Mouse (Mus musculus) urinary bladder, postnatal 10 days (tissue): ENCODE measurements around the gene Slc8a1.

Source experiments
- DNase-seq: peaks from one replicate; pipeline ENCODE4 v3.0.0; 2022; ENCODE audit warnings: low spot score

Gene Slc8a1

DNA sequence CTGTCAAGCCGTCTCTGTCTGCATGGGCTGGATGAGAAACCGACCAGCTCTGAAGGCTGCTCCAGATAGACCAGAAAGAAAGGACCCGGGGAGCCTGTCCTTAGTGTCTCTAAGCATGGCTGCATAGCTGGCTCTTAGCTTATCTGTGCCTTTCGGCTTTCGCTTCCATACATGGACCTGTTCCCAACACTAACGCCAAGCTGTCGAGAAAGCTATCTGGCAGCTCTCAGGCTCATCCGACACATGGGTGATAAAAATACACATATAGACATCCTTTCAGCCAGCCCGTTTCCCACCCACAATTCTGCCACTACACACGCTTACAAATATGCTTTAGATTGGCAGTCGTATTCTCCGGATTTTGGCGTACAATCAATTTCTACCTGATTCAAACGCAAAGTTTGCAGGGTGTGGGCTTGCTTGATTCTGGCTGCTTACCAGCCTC lies at the start of gene Slc8a1:
Slc8a1 (minus strand) TSS at position 67 of the 445 bp plus-strand sequence.
- no peak for DNase-seq

DNA sequence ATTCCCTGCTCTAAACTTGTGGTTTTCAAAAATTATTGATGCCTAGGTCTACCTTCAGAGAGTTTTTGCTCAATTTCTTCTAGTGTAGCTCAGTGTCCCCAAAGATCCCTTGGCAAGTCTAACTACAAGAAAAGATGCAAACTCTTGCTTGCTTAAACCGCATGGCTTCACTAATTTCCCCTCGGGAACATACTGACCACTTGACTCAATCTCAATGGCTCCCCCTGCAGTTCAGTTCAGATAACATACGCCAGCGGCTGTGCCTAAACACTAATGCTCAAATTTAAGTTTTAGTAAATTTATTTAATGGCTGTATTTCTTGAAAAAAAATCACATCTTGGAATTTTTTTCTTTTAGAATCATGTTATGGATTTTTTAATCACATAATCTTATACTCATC lies 49.2 kb upstream of the Slc8a1 start:
- DNase-seq: no peak

DNA sequence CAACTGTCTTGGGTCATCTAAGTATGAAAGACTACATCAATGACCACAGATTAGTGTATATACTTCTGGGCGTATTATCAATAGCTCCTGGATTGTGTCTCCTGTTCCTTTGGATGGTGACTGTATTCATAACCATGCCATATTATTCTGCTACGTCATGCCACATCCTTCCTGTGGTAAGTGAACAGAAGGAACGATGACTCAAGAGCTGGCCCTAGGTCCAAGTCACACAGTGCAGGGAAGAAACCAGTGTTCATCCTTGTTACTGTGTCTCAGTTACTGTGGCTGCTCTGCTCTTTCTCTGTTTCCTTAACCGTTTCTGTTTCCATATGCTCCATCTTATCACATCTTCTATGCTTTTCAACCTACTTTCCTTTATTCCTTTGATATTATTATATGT lies 44.1 kb upstream of the Slc8a1 start:
- no peak for DNase-seq

DNA sequence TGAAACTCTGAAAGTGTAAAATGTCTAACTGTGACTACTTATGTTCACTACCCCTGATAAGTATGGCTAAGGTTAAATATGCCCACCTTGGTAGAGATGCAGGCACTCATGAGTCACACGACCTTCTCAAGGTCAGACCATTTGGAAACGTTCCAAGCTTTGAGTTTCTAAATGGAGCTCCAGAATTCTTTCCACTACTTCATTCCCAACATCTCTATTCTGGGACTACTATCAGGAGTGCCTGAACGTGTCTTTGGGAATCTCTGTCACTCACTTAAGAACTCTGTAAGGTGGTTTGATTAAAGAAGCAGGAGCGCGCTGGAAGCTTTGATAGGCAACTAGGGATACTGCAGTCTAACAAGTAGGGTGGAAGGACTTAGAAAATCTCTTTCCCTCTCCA lies 43.3 kb upstream of the Slc8a1 start:
- no peak for DNase-seq

DNA sequence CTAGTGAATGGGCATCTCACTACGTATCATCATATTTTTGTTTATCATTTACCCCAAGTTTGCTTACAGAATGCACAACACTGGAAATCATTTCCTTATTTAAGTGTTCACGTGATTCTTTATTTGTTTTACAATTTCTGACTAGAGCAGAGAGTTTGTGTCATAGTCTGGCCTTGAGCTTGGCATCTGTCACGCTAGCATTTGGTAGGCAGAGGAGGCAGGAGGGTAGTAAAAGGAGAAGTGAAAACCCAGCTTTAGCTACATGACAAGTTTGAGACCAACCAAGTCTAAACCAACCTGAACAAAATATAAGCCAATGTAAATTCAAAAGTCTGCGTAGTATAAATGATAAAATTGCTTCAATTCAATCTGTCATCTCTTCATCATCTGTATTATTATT lies 41.7 kb upstream of the Slc8a1 start:
- DNase-seq: no peak

DNA sequence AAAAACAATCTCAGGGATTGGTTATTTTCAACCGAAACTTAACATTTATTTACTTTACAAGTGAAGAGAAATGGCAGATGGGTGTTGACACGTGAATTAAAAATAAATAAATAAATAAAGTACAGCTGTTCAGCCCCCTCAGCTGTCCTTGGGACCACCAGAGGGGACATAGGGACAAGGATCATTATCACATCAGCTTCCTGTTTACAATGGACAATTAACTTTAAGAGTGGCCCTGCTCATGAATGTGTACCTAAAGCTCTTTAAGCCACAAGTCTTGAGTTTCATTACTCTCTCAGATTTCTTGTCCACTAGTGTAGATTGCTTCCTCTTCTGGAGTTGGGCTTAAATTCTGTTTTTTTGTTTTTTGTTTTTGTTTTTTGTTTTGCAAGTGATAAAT lies 12.5 kb upstream of the Slc8a1 start:
- DNase-seq: no peak

DNA sequence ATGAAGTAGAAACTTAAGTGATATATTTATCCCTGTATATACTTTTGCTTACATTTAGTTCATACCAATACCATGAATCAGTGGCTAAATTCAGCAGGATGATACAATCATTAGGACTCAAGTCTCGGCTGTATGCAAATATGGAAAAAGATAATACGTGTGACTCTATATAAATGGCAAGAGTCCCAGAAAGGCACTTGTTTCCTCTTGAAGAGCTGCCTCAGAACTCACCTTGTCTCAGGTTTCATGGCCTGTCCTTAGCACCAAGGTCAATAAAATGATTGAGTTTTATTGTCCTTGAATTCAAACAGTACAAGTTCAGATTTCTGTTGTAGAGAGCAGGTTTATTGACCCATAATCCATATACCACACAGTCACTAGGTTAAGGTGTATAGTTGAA lies 4.9 kb upstream of the Slc8a1 start:
- no peak for DNase-seq

DNA sequence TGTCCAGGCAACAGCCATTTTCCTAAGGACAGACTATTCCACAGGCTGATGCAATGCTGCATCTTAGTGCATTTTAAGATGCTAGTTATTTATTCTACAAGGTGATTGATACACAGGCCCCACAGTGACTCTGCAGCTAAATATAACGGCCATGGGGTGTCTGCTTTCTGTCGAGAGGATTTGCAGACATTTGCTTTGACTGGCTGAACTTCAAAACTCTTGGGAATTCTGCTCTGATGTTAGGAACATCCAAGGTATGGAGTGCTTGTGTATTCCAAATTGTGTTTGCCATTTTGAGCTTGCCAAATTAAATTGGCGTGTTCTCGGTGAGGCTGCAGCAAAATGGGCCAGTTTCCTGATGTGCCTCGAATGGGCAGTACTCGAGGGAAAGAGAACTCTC lies 2.4 kb upstream of the Slc8a1 start:
- DNase-seq: no peak

DNA sequence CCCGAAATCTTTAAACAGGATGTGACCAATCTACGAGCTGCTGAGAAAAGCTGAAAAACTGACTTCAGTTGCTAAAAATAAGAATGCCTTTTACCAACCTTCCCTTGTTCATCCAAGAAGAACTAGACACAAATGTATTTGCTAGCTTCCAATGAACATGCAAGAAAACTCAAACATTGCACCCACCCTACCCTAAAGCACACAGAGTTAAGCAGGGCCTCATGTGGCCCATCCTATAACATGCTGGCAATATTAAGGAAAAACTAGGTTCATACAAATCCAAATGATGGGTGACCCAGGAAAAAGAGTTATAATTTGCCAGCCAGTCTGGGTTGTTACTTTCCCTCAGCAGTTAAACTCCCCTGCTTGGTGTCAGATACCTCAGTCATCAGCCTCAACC lies 398 bp downstream of the Slc8a1 start:
- DNase-seq: no peak

DNA sequence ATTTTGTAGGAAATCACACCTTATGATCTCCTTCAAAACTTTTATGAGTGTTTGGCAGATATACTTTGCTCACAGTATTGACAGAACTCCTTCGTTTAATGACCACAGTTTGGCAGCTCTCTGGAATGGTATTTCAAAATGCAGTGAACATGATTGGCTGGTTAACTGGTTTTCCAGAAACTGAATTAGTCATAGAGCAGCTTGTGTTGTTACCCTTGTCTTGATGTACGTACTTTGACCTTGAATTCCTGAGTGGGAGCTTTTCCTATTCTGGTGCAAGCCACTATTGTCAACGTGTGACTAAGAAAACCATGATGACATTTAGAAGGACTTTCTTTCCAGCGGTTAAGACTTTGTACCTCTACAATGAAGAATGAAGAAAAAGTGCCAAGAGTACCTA lies 868 bp downstream of the Slc8a1 start:
- no peak for DNase-seq

DNA sequence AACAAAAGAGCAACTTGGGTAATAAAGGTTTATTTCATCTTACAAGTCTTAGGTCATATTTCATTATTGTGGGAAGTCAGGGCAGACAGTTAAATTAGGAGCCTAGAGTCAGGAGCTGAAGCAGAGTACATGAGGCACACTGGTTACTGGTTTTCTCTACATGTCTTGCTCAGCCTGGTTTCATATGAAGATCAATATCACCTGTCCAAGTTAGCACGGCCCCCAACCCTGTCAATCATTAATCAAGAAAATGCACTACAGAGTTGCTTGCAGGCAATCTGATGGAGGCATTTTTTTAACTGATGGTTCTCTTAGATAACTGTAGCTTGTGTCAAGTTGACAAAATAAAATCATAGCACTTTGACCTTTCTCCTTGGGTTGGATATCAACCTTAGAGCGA lies 2.6 kb downstream of the Slc8a1 start:
- DNase-seq: no peak

DNA sequence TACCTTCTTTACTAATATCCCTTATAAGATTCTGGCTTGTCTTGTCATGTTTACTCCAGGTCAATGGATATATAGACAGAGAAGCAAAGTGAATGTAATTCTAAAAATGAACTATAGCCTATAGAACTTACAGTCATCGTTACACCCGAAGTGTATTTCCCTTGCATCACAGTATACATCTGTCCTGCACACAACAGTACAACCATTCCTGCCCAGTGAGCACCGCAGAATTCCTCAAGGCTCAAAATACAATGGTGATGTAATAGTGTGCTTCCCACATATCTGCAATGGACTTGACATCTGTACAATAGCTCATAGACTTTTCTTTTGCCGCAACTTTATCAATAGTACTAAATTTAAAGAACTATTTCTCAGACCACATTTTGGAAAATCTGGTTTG lies 8.3 kb downstream of the Slc8a1 start:
- DNase-seq: no peak

DNA sequence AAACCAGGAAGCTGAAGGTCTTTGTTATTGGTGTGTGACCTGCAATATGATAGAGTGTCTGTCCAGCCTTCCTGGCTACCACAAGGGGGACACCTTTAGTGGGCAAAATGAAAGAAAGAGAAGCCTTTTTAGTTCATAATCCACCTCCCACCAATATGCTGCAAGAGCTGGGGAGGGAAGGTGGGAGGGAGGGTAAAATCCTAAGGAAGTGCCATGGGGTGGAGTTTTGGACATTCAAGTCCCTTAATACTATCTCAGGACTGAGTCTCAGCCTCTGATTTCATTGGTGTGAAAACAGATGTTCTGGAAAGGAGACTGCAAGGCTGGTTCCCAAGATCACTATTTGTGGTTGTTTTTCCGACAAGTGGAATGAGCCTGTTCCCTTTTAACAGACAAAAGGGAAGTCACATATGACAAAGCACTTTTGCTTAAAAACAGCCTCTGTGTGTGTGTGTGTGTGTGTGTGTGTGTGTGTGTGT lies 25.9 kb downstream of the Slc8a1 start:
- DNase-seq: no peak

DNA sequence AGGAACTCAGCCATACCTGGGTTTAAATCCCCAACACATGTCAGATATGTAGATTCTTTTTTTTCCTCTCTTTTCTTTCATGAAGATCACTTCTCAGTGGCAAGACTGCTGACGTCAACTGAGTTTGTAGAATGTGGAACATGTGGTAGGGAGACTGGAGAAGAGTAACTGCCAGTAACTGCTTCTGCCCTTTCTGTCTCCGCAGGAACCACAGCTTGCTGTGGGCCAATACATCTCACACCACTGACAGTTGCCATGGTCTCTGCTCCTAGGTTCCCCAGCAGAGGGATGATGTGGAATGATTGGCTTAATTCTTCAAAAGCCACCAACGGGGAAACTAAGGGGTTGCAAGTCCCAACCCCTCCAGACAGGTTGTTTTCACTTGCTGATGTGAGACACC lies 33.4 kb downstream of the Slc8a1 start:
- DNase-seq: no peak

DNA sequence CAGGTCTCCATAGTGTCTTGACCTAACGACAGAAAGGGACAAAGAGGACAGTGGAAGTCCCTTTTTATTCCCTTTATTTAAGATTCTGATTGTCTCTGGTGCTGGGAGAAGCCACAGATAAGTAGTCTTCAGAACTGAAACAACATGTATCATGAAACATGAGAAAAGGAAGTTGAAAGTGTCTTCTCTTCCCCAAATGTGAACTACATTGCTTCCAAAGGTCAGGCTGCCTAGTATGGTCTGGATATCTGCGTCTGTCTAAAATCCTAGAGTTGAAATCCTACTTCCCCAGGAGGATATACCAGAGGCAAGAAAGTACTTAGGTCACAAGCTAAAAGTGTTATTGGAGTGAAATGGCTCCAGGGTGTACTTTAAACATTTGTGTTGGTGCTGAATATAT lies 34.9 kb downstream of the Slc8a1 start:
- DNase-seq: no peak

DNA sequence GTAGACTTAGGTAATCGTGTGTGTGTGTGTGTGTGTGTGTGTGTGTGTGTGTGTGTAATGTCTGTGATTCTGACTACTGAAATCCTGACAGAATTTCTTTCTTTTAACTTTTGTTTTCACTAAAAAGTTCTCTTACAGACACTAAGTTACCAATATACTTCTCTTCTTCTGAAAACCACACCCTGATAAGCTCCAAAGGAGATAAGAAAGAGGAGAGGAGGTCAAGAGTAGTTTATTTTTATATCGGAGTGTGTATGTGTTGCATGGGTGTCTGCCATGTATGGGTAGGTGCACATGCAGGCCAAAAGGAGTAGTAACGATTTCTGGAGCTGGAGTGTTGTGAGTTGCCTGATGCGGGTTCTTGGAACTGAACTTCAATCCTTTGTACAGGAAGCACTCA lies 36.5 kb downstream of the Slc8a1 start:
- no peak for DNase-seq

DNA sequence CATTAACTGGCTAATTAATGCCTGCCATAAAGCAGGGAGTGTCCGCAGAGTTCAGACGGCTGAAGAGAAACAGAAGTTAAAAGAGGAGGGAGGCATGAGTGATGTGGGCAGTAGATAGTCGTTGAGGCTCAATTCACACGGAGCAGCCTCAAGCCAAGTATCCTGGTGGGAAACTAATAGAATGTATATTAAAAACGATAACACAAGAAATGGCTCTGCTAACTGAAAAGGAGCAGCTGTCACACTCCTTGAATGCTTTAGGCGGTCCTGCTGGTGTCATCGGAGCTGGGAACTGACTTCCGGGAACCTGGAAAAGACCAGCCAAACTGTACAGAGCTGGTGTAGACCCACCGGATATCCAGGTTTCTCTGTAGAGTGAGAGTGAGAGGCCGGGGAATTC lies 39.4 kb downstream of the Slc8a1 start:
- no peak for DNase-seq

DNA sequence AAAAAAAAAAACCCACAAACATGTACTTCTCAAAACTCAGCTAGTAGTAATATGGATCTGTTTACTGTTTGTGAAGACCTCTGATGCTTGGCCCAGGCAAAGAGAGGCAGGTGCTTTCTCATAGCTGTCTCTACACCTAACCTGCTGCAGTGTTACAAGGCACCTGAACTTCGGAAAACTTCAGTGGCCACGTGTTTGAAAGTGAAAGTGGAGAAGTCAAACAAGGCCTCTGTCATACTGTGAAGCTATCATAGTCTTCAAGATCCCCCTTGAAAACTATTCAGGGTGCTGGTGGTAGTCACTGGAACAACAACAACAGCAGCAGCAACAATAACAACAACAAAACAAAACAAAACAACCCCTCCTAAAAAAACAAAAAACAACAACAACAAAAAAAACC lies 40.5 kb downstream of the Slc8a1 start:
- no peak for DNase-seq

DNA sequence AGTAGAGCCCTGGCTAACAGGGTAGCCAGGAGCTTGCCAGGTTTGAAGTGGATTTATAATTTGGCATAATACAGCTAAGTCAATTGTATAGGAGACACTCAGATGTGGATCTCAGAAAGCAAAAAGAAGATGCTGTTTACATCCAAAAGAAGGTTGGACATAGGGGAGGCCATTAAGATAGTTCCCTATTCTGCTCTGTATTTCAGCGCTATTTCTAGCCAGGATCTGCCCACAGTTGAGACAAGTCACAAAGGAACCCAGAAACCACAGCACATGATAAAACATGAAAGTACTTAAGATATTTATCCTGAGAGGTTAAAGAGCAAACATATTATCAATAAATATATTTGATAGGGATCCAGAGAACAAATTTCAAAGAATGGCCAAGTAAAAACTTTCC lies 43.2 kb downstream of the Slc8a1 start:
- no peak for DNase-seq

DNA sequence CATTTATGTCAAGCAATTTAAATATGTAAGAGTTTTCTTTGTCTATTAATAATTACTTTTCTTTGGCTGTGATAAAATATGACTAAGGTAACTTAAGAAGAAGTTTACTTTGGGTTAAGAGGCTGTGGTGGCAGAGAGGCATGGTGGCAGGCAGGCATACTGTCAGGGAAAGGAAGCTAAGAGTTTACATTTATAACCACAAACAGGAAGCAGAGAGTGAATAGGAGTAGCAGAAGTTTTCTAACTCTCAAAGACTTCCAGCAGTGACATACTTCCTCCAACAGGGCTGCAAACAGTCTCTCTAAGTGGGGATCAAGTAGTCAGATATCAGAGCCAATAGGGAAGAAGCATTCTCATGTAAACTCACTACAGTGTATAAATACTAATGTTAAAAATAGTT lies 58.6 kb downstream of the Slc8a1 start:
- no peak for DNase-seq

DNA sequence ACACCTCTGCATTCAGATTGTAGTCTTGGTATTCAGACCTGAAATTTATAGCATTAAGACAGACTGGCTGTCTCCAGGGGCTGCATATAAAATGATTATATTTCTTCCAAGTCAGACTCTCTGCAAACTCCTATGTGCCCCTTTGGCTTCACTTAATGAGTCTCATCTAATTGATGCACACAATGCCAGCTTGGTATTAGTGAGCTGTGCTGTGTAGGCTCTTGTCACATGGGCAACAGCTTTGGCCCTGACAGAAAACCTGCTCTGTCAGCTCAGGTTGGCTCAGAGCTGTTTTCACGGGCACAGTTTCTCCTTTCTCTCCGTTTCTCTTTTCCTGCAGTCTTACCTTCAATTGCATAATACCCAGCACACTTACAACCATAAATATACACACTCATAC lies 60.7 kb downstream of the Slc8a1 start:
- DNase-seq: no peak

DNA sequence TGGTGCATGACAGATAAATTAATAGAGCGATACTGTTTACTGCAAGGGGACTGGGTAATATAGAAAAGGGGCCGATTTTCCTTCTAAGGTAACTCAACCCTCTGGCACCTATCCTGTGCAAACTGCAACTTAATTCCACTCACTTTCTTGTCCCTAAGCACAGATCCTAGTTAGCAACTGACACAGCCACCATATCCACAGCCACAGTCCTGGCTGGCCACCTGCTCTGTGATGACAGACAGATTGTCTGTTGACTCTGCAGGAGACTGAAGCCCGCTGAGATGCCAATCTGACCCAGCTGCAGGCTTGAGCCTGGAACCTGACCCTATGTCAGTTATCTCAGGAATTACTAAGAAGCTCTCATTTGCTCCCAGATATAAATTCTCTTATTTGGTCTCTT lies 62.0 kb downstream of the Slc8a1 start:
- DNase-seq: no peak

DNA sequence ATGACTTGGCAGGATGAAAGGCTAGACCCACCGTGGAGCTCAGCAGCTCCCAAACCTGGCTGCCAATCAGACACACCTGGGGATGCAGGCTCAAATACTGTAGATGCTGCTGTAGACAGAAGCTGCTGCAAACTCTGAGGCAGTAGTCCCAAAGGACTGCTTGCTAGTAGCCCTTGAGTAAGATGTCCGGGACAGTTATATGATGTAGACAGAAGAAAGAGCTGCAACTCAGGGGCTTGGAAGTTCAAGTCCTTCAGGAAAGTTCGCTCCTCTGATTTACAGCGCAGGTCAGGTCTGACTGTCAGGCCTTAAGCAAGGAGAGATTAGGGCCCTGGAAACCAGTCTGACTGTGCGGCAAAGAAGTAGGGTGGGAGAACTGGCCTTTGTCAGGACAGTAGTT lies 66.9 kb downstream of the Slc8a1 start:
- DNase-seq: no peak

DNA sequence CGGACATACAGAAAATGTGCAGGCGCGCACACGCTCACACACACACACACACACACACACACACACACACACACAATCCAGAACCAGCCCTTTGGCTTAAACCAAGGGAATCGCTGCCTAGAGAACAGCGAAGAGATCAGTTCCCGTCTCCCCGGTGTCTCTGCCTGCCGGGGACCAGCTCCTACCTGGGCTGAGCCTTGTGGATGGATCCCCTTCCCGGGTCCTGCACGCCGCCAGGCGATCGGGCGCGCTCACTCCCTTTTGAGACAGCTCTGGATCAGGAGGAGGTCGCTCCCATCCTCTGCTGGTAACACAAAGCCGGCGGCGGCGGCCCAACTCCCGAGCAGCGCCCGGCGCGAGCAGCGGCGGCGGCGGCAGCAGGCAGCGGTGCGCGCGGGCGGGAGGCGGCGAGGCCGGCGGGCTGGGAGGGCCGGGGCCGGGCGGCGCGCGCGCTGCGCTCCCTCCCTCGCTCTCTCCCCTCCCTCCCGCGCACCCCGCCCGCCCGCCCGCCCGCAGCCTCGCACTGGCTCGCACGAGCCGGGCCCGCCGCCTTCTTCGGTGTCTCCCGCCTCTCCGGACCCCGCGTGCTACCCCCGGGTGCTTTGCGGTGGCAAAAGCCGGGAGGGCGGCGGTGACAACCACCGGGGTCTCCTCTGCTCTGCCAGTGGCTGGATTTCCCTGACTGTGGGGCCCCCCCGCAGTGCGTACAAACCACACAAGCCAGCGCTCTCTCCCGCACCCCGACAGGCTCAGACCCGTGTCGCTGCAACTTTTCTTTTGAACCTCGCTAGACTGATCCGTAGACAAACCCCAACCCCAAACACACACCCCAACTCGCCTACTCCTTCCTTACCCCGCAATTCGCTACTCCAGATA lies 68.1 kb downstream of the Slc8a1 start:
- DNase-seq: no peak
